Mouse (Mus musculus): ENCODE data around the gene Opalin. TPM values are rescaled to one million over a fixed set of nuclear protein-coding genes. Genes with fewer than 3 reads are reported as not detected.

The Opalin gene
- polyA plus RNA-seq, 1 experiment, result not detected

- H3K4me3 ChIP-seq (ENCODE audit: insufficient read depth, low read depth, low read length), result no peak overlapping the region
- no peak for TF ChIP-seq CTCF (conservative IDR thresholded peaks at IDR 0.05; ENCODE audit: insufficient read depth, insufficient read length, low read depth, low read length)
- TF ChIP-seq POLR2A (IDR thresholded peaks at IDR 0.05; ENCODE audit: low read depth, low read length), result no peak
- WGBS, result 78% methylated on average over 14 of the region's 14 CpGs
Observed at GRCm38 (mm10) chr19:41083646-41084045, 6.7 kb upstream of the Opalin start.

GRCm38 (mm10) chr19:41081589-41081988, 4.7 kb upstream of the Opalin start:
- no peaks in the 10 kb centered on the region for H3K4me1 ChIP-seq (ENCODE audit: control insufficient read depth, insufficient read depth, low read length)
- H3K27me3 ChIP-seq (replicated peaks; ENCODE audit: control insufficient read depth, insufficient read depth, low read length), result no peaks in the 10 kb centered on the region
- H3K36me3 ChIP-seq (ENCODE audit: control insufficient read depth, insufficient read depth, low read length), result no peaks in the 10 kb centered on the region
- H3K27ac ChIP-seq (ENCODE audit: insufficient read depth, low read depth, low read length), result no peak overlapping the region
- WGBS, result 94% methylated on average over 3 of the region's 3 CpGs
- no peak overlapping the region for H3K4me3 ChIP-seq (ENCODE audit: insufficient read depth, low read depth, low read length)
- TF ChIP-seq POLR2A (IDR thresholded peaks at IDR 0.05; ENCODE audit: low read depth, low read length), result no peak
- no peak for TF ChIP-seq CTCF (conservative IDR thresholded peaks at IDR 0.05; ENCODE audit: insufficient read depth, insufficient read length, low read depth, low read length)
- no peak for DNase-seq

More at GRCm38 (mm10) chr19:41083646-41084045, 6.7 kb upstream of the Opalin start:
- Histone ChIP-seq H3K36me3 (ENCODE audit: control insufficient read depth, insufficient read depth, low read length) (no peaks in the 10 kb centered on the region), H3K4me1 (ENCODE audit: control insufficient read depth, insufficient read depth, low read length) (no peaks in the 10 kb centered on the region), H3K27me3 (replicated peaks; ENCODE audit: control insufficient read depth, insufficient read depth, low read length) (no peaks in the 10 kb centered on the region), H3K27ac (ENCODE audit: insufficient read depth, low read depth, low read length) (no peak overlapping the region)
- DNase-seq, result no peak

DNA sequence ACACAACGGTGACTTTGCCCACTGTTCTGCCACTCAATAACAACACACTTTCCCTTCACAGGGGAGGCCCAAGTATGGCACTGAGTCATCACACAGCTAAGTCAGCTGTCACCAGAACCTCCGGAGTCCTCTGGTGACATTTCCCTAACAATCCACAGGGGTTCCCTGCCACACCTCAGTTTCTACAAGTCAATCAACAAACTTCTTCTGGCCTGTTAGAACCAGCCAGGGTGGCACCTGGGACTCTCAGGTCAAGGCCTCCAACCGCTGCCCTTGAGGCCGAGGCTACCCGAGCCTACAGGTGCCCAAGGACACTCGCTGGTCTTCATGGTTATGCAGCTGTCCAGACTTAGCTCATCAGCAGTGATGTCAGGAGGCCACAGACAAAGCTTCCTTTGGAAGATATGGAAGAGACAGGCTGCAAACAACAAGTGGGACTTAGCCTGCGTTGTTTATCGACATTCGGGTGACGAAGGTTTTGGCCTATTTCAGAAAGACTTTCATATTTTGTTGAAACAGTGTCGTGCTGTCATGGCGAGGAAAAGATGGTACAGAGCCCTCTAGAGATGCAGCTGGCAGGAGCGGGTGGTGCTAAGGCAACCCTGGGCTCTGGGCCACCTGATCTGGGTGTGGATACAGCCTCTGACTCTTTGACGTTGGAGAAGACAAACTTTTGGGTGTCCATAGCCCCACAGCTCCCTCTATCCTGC, 3.0 kb downstream of the Opalin start:
- Histone ChIP-seq H3K4me3 (ENCODE audit: insufficient read depth, low read depth, low read length) (no peak overlapping the region), H3K4me1 (ENCODE audit: control insufficient read depth, insufficient read depth, low read length) (no peaks in the 10 kb centered on the region), H3K36me3 (ENCODE audit: control insufficient read depth, insufficient read depth, low read length) (no peaks in the 10 kb centered on the region), H3K27ac (ENCODE audit: insufficient read depth, low read depth, low read length) (no peak overlapping the region), H3K27me3 (replicated peaks; ENCODE audit: control insufficient read depth, insufficient read depth, low read length) (no peaks in the 10 kb centered on the region)
- TF ChIP-seq POLR2A (IDR thresholded peaks at IDR 0.05; ENCODE audit: low read depth, low read length), result no peak
- TF ChIP-seq CTCF (conservative IDR thresholded peaks at IDR 0.05; ENCODE audit: insufficient read depth, insufficient read length, low read depth, low read length), result no peak
- WGBS, result 84% methylated on average over 14 of the region's 14 CpGs
- no peak for DNase-seq

GRCm38 (mm10) chr19:41071500-41071899, 5.4 kb downstream of the Opalin start:
- peak; percentile 100 for TF ChIP-seq CTCF (conservative IDR thresholded peaks at IDR 0.05; ENCODE audit: insufficient read depth, insufficient read length, low read depth, low read length)
- TF ChIP-seq POLR2A (IDR thresholded peaks at IDR 0.05; ENCODE audit: low read depth, low read length), result no peak
- no peaks in the 10 kb centered on the region for H3K27me3 ChIP-seq (replicated peaks; ENCODE audit: control insufficient read depth, insufficient read depth, low read length)
- 4% methylated on average over 8 of the region's 8 CpGs for WGBS
- no peaks in the 10 kb centered on the region for H3K36me3 ChIP-seq (ENCODE audit: control insufficient read depth, insufficient read depth, low read length)
- DNase-seq, result peak; percentile 84
- H3K4me1 ChIP-seq (ENCODE audit: control insufficient read depth, insufficient read depth, low read length), result no peaks in the 10 kb centered on the region
- no peak overlapping the region for H3K27ac ChIP-seq (ENCODE audit: insufficient read depth, low read depth, low read length)
- no peak overlapping the region for H3K4me3 ChIP-seq (ENCODE audit: insufficient read depth, low read depth, low read length)

DNA sequence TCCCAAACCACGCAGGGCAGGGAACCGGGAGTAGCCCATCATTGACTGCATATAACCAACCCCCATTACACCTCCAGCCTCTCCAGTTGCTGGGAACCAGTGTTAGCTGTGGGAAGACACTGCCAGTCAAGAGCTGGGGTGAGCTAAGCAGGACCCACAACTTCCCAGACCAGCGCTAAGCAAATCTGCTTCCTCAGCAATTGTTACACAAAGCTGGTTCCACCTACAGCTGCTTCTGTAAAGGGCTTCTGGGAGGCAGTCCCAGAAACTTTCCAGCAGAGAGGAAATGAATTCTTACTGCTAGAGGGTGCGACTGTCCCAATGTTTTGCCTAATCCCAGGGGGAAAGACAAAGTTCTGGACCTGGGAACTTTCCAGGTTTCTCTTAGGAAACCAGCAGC, 22.2 kb downstream of the Opalin start:
- Histone ChIP-seq H3K36me3 (ENCODE audit: control insufficient read depth, insufficient read depth, low read length) (no peaks in the 10 kb centered on the region), H3K27ac (ENCODE audit: insufficient read depth, low read depth, low read length) (no peak overlapping the region), H3K27me3 (replicated peaks; ENCODE audit: control insufficient read depth, insufficient read depth, low read length) (no peaks in the 10 kb centered on the region), H3K4me1 (ENCODE audit: control insufficient read depth, insufficient read depth, low read length) (peaks cover 7% of the 10 kb centered on the region), H3K4me3 (ENCODE audit: insufficient read depth, low read depth, low read length) (no peak overlapping the region)
- DNase-seq, result no peak
- TF ChIP-seq CTCF (conservative IDR thresholded peaks at IDR 0.05; ENCODE audit: insufficient read depth, insufficient read length, low read depth, low read length) (no peak), POLR2A (IDR thresholded peaks at IDR 0.05; ENCODE audit: low read depth, low read length) (no peak)
- 39% methylated on average over 4 of the region's 4 CpGs for WGBS

DNA sequence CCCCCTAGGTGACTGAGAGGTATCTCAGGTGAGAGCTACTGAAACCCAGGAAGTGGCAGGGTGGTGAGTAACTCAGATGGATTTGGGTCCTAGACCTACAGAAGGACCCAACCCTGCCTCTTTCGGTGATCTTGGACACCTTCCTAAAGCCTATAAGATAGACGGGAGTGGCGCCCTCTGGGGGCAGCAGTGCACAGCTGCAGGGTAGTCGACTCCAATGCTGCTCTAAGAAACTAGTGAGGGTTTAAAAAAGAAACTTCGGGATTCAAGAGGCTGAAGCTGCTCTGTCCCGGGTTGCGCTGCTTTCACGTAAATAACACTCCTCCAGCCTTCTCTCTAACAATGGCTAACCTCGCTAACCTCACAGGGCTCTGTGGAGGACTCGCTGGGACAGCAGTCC, 23.4 kb downstream of the Opalin start:
- Histone ChIP-seq H3K4me1 (ENCODE audit: control insufficient read depth, insufficient read depth, low read length) (peaks cover 7% of the 10 kb centered on the region), H3K4me3 (ENCODE audit: insufficient read depth, low read depth, low read length) (no peak overlapping the region), H3K27ac (ENCODE audit: insufficient read depth, low read depth, low read length) (no peak overlapping the region), H3K27me3 (replicated peaks; ENCODE audit: control insufficient read depth, insufficient read depth, low read length) (no peaks in the 10 kb centered on the region), H3K36me3 (ENCODE audit: control insufficient read depth, insufficient read depth, low read length) (no peaks in the 10 kb centered on the region)
- no peak for DNase-seq
- TF ChIP-seq CTCF (conservative IDR thresholded peaks at IDR 0.05; ENCODE audit: insufficient read depth, insufficient read length, low read depth, low read length), result peak; percentile 59
- no peak for TF ChIP-seq POLR2A (IDR thresholded peaks at IDR 0.05; ENCODE audit: low read depth, low read length)
- WGBS, result 41% methylated on average over 10 of the region's 10 CpGs

- DNase-seq, result peak; percentile 3
- H3K27me3 ChIP-seq (replicated peaks; ENCODE audit: control insufficient read depth, insufficient read depth, low read length), result no peaks in the 10 kb centered on the region
- peaks cover 7% of the 10 kb centered on the region for H3K4me1 ChIP-seq (ENCODE audit: control insufficient read depth, insufficient read depth, low read length)
- 32% methylated on average over 5 of the region's 5 CpGs for WGBS
- no peak for TF ChIP-seq CTCF (conservative IDR thresholded peaks at IDR 0.05; ENCODE audit: insufficient read depth, insufficient read length, low read depth, low read length)
- TF ChIP-seq POLR2A (IDR thresholded peaks at IDR 0.05; ENCODE audit: low read depth, low read length), result no peak
- H3K27ac ChIP-seq (ENCODE audit: insufficient read depth, low read depth, low read length), result no peak overlapping the region
- H3K36me3 ChIP-seq (ENCODE audit: control insufficient read depth, insufficient read depth, low read length), result no peaks in the 10 kb centered on the region
- no peak overlapping the region for H3K4me3 ChIP-seq (ENCODE audit: insufficient read depth, low read depth, low read length)
Observed at GRCm38 (mm10) chr19:41052247-41052646, 24.7 kb downstream of the Opalin start.

All from kidney, adult 2 months (tissue).